Mouse (Mus musculus): ENCODE measurements around the gene St6galnac3.

DNA sequence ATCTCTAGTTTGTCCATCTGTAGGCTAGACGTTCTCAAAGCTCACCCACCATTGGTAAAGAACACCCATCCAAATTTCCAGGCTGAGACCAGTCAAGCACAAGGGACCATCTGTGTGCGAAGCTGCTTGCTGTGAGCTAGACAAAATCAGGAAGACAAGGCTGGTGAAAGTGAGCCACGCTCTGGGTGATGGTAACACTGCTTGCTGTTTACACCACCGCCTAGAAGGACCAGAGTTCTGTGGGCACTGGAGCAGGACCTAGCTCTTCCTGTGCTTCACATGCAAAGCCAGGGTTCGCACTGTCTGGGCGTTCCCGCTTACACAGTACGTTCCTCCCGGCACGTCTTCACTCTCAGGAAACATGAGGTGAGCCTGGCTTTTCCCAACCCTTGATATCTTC lies 42.7 kb downstream of the St6galnac3 start:
- TF ChIP-seq CTCF (IDR thresholded peaks at IDR 0.05; ENCODE audit: extremely low read depth, insufficient read depth, low read length) (no peak), POLR2A (IDR thresholded peaks at IDR 0.05; ENCODE audit: extremely low read depth, insufficient read depth, low read length) (no peak)
